Mouse (Mus musculus): ENCODE results near the gene A630095N17Rik.

Gene A630095N17Rik

DNA sequence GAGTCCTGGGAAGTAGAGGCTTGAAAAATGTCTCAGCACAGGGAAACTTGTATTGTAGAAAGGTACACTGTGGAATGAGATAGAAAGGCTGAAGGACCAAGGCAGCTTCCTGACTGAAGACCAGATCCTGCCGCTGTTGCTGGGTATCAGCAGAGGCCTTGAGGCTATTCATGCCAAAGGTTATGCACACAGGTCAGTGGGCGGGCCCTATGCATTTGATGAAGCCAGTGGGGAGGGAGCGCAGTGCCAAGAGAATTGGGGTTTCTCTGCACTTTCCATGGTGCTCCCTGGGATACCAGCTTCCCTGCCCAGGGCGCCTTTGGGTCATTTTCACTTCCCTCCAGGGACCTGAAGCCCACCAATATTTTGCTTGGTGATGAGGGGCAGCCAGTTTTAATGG, 19.4 kb downstream of the A630095N17Rik start:
- no peak for DNase-seq

DNA sequence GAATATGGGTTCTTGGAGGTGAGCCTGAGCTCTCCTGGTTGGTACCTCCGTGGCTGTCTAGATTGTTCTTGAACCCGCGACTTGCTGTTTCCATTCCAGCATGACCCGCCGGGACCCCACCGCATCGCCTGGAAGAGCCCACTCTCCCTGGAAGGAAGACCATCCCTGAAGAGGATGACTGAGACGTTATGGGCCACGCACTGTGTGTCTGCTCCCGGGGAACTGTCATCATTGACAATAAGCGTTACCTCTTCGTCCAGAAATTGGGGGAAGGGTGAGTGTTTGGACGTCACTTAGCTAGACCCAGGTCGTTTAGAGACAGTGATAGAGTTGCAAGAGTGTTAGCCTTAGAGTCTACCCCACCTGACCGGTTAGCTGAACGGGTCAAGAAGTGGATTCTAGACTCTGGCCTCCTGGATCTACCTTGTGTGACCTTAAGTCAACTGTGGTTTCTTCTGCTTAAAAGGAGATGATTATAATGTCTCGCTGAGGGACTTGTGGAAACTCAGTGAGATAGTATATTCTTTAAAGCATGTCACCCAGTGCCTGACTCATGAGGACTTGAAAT, 20.7 kb downstream of the A630095N17Rik start:
- no peak for DNase-seq

DNA sequence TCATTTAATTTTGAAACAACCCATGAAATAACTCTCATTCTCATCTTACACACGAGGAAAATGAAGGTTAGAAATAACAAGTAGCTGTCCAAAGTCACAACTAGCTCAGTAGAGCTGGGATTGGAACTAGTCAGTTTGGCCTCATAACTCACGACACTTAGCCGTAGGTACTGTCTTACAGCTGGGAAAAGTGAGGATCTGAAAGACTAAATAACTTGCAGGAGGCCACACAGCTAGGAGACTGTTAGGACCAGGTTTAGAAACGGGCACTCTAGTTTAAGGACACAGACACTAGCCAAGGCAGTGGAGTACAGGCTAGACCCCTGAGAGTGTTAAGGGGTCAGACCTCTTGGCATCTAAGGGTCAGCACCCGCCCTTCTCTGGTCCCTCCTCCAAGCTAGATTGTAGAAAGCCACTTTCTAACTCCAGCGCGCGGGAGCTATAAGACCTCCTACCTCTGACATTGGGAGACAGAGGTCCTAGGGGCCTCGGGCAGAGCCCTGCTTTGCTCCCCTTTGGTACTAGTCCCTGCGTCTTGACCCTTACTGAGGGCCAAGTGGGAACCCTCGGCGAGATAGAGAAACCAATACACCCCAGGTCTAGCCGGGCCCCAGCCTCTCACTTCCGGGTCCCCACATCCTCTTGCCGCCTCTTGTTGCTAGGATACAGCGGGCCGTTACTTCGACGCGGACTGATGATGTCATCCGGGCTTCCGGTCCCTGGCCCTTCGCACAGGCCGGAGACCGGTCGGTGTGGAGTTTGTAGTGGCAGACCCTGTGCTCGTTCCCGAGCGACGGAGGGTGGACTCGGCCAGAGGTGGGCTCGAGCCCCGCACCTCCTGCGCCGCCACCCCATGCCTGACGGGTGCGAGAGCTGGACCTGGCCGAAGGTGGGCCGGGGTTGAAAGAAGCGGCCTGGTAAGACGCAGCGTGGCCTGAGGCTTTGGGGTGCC, 21.5 kb downstream of the A630095N17Rik start, which contains the start of the genes Glb1l and Stk16:
Gene Glb1l (minus strand): TSS at position 678 of the 952 bp plus-strand sequence.
Gene Stk16 (plus strand): TSS at position 703 of the 952 bp plus-strand sequence.
- peak; percentile 97 for DNase-seq

DNA sequence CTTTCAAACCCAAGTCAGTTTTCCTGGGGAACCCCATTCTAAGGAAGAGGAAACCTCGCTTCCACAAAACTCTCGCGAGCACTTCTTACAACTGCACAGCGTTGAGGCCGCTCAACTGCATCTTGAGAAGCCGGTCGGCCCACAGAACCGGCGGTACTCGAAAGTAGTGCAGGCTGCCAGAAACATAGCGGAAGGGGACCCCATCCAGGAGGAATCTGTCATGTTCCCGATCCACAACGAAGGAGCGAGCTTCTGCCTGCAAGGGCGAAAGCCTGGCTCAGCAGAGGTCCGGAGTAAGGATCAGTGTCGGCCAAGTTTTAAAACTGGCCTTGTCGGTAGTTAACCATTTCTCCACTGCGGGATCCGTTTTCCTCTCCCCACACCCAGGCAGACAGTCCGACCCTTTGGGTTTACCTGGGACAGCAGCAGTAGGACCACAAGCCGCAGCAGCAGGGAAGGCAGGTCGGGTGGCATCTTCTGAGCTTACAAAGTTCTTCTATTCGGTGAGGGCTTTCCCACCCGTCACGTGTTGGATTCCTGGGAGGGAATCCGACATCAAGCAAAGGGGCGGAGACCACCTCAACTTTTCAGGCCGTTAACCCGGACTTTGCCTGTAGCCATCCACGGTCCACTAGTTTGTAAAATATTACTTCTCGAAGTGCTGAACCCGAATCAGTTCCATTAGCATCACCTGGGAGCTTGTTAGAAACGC, 22.8 kb downstream of the A630095N17Rik start:
- no peak for DNase-seq

DNA sequence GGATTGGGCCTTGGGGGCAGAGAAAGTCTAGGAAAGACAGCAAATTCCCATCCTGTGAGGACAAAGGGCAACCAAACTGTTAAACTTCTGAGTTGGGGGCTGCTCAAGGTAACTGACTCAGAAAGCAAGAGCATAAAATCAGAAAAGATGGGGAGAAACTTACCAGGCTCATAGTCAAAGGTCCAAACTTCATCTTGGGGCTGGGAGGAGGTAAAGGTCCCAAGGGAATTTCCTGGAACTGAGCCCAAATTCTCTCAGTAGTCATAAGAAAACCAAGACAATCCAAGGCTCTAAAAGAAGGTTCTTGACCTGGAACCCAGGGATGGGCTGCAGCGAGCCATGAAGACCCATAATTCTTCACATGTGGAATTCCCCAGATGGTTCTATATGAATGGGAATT, 30.7 kb downstream of the A630095N17Rik start:
- no peak for DNase-seq

DNA sequence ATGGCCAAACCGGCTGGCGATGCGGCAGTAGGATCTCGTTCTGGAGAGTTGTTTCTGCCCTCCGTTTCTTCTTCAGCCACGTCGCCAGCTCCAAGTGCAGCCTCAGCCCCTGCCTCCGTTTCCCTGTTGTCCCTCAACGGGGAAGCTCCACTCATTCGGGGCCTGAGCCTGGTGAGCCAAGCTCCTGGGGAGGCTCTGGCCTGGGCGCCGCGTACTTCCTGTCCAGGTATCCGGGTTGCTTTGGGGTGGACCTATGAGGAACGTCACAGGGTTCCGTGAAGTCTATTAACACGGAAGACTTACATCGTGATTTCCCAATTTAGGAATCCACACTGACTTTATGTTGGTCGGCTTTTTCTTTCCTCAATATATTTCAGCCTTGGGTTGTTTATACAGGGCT, 39.5 kb downstream of the A630095N17Rik start:
- DNase-seq, result no peak

DNA sequence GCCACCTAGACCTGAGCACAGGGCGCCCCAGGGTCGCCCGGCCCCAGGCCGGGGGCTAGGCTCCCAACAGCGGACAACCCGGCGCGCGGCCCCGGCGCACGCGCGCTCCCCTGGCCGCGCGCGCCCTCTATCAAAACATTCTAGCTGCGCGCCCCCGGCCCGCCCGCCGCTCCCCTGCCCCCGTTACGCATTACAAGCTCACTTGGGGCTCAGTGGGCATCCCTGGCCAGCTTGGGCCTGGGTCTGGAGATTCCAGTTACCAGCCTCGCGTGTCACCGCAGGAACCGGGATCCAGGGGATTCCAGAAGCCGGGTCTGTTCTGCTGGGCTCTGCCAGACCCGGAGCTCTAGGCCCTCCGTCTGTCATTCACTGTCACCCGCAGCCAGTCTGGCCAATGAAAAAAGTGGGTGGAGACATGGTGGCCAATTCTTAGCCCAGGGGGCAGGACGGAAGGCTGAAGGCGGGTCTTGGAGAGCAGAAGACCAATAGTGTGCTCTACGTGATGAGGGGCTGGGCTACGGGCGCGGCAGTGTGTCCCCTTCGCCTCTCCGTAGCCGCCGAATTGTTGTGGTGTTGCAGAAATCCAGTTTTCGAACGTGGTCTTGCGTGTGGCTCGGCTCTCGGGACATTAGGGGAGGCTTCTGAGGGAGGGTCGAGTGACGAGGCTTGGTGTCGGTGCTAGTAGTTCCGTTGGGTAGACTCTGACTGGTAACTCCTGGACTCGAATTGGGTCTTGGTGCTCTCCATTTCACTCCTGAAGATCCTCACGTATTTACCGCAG, 40.1 kb downstream of the A630095N17Rik start, which contains the start of the genes Ankzf1 and Atg9a:
Gene Ankzf1 (plus strand): TSS at position 530 of the 781 bp plus-strand sequence.
Gene Atg9a (minus strand): TSS at position 575 of the 781 bp plus-strand sequence.
- DNase-seq, result peak; percentile 90

DNA sequence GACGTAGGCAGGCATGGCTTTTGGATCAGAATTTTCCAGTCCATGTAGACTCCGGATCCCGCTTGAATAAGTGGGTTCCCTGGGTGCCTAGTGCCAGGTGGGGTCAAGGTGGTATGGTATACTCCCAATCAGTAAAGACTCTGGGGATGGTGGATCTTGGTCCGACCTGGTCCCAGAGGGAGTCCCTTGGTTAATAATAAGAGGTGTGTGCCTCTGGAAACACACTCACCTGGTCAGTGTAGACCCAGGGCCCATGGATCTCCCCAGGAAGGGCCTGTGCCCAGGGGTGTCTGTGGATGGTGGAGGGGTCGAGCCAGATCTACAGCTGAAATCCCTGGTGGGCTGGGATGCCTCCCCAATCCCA, 40.7 kb downstream of the A630095N17Rik start:
- DNase-seq, result no peak

DNA sequence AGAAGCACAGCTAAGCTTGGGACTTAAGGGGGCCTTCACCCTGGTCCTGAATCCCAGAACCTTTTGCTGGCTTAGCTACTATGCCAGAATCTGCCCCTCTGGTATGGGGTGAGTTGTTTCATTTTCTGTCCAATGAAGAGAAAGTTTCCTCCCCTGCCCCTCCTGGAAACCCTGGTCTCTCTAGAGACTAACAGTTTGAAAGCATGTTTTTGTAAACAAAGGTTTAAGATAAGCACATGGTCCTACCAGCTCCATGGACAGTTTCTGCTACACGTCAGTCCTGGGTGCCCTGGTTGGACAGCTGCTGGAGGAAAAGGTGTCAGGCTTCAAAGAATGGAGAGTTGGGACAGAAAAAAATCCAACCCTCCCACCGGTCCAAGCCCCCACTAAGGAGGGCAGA, 41.3 kb downstream of the A630095N17Rik start:
- no peak for DNase-seq

DNA sequence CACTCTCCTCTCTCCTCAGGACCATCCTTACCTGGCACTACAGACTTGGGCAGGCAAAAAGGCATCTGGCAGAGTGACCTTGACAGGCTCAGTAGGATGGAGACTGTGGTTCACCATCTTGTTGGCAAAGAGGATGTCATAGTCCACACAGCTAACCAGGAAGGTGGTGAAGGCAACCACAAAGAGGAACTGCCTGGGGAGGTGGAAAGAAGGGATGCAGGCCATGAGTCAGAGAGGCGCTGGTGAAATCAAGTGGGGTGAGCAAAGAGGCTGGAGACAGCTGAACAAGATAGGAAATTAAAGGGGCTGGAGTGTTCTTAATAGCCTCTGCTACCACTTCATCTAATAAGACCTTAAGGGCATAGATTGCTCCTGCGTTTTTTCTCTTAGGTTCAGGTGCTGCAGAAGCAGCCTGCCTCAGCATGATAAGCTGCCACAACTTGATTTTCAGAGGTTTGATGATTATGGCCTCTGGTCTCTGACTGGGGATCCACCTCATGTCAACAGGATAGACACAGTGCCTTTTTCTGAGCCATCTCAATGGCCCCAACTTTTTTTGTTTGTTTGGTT, 43.9 kb downstream of the A630095N17Rik start:
- no peak for DNase-seq

DNA sequence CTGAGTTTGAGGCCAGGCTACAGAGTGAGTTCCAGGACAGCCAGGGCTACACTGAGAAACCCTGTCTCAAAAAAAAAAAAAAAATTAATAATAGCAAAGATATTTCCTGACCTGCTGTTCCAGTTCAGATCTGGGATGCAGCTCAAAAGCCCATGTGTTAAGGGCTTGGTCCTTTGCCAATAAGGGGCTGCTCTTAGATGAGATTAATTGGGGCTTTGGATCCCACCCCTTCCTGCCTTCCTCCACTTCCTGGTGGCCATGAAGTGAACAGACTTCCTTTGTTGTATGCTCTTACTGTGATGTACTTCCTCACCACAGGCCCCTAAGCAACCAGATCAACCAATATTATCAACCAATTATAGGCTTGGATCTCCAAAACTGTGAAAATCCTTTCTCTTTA, 44.8 kb downstream of the A630095N17Rik start:
- DNase-seq, result no peak

DNA sequence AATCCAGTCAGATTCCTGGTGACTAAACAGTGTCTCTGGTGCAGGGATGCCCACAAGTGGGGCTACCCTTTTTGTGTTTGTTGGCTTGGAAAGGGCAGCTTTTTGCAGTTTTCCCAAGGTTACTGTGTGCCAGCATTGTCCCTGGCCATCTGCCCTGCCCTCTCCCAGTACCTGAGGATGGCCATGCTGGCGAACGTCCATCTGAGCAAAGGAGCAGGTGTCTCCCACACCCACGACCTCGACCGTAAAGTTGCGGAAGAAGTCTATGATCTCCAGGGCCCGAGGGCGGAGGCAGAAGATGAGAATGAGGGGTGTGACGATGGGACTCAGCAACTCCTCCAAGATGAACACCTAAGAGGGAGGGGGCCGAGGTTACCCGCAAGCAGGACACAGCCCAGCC, 46.4 kb downstream of the A630095N17Rik start:
- DNase-seq, result no peak

DNA sequence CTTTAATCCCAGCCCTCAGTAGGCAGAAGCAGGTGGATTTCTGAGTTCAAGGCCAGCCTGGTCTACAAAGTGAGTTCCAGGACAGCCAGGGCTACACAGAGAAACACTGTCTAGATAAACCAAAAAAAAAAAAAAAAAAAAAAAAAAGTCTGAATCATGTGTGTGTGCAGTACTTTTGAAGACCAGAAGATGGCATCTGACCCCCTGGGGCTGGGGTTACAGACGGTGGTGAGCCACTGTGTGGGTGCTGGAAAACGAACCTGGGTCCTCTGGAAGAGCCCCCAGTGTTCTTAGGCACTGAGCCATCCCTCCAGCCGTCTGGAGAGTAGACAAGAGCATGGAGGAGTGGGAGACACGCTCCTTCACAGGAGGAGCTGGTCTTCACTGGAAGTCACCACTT, 49.7 kb downstream of the A630095N17Rik start:
- DNase-seq, result no peak

DNA sequence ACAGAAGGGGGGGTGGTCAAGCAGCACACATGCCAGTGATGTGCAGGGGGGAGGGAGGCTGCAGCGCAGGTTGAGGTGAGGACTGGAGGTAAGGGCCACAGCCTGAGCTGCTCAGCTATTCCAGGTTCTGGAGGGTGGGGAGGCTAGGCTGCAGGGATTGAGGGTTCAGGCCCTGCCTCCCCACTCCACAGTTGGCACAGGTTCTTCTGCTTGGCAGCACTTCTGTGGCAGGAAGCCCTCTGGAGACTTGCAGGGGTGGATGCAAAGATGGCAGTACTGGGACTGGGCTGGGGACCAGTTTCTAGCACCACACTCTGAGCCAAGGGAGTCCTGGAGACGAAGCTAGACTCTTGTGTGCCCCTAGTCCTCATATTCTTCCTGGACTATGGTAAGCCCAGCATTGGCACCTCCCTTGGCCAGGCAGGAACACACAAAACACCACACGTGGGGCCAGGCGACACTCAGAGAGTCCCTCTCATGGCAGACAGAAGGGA, 50.5 kb downstream of the A630095N17Rik start:
- no peak for DNase-seq

DNA sequence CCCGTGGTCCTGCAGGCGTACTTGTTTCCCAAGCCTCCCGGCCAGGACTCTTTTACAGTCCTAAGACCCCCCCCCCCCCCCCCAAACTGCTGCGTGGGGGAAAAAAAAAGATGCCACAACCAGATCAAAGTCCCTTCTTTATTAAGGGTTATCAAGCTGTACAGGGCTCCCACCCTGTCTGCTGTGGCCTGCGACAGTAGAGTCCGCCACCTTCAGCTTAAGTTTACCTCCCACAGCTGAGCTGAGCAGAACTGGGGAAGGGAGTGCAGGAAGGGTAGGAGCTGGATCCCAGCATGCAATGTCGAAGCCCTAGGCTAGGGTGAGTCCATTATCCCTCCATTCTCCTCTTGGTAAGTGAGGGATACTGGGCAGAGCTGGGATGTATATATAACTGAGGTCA, 51.2 kb downstream of the A630095N17Rik start:
- DNase-seq, result no peak

DNA sequence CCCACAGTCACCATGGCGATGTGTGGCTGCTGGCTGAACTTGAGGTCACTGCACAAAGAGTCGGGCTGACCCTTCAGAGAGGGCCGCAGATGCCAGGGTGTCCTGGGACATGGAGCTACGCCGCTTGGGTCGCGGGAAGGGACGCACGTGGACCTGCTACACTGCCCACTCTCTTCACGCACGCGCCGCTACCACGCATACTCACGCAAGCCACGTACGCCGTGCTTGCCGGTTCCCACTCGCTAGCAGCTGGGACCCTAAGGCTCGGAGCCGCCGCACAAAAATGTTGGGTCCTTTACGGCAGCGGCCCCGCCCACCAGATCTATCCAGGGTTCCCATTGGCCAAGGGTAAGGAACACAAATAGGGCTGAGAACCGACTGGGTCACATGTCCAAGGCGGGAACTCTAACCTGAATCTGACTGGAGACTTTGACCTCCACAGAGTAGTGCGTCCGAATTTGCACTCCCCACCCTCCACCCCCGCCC, 51.8 kb downstream of the A630095N17Rik start, which contains the start of gene Abcb6:
Gene Abcb6 (minus strand): TSS at position 288 of the 486 bp plus-strand sequence.
- DNase-seq, result peak; percentile 93

DNA sequence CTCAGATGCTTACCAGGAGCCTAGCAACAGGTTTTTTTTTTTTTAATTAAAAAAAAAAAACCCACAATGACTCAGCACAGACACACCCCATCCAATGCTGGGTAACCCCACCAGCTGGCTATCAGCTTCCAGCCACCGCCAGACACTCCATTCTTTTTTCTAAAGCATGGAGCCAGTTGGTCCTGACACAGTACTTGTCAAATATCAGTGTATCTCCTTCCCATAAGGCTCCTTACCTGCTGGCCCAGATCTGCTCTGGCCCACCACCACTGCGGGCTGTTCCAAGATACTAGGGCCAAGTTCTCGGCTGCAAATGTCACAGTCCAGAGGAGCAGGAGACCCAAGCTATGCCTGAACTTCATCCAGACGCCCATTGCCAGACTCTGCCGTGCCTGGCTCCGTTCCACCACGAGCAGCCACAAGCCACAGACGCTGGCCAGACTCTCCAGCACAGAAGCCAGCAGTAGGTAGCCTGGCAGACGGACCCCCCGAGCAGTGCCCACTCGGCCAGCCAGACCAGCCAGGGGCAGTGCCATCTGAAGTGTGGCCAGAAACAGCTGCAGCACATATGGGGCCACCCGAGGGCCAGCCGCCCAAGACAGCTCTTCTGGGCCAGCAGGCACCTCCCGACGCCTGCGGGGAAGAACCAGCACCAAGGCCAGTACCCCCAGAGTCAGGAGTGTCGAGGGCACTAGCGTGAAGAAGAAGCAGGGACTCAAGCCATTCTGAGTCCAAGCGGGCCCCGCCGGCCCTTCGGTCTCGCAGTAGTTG, 52.4 kb downstream of the A630095N17Rik start:
- DNase-seq, result peak; percentile 56

All from right cerebral cortex, postnatal 14 days (tissue).